Mouse (Mus musculus) embryonic facial prominence, embryonic 11.5 days (tissue): Measurements from ENCODE around the gene Pkp3. TPM values are rescaled to one million over a fixed set of nuclear protein-coding genes. Genes with fewer than 3 reads are reported as not detected.

Source experiments
- ATAC-seq: fragments of 200-750 bp; cut with Nextera tagmentation; replicated peaks from 2 replicates; pipeline ENCODE4 v1.8.0; 2017; ENCODE audit warnings: low read depth; ENCODE audit not compliant: insufficient number of reproducible peaks, low FRiP score, low TSS enrichment
- DNase-seq: peaks from one replicate; pipeline ENCODE4 v3.0.0-alpha.2; 2015; ENCODE audit warnings: low spot score
- H3K27ac ChIP-seq: fragments of 300-500 bp; sonication (generic); replicated peaks from 2 replicates; pipeline ENCODE4 v1.5.1; 2014; ENCODE audit warnings: mild to moderate bottlenecking, low read depth, low read length, control low read depth
- H3K27me3 ChIP-seq: fragments of 300-500 bp; sonication (generic); 2 replicates; pipeline ENCODE4 v1.6.1; 2014; ENCODE audit warnings: mild to moderate bottlenecking, low read length, moderate library complexity, mixed read lengths; ENCODE audit not compliant: control insufficient read depth, insufficient read depth
- H3K36me3 ChIP-seq: fragments of 300-500 bp; sonication (generic); replicated peaks from 2 replicates; pipeline ENCODE4 v1.6.1; 2014; ENCODE audit warnings: low read depth, mild to moderate bottlenecking, low read length, moderate library complexity, mixed read lengths; ENCODE audit not compliant: control insufficient read depth, insufficient read depth
- H3K4me1 ChIP-seq: fragments of 300-500 bp; sonication (generic); 2 replicates; pipeline ENCODE4 v1.6.1; 2014; ENCODE audit warnings: low read length, mixed read lengths; ENCODE audit not compliant: control insufficient read depth, insufficient read depth
- H3K4me2 ChIP-seq: fragments of 300-500 bp; sonication (generic); 2 replicates; pipeline ENCODE4 v1.6.1; 2014; ENCODE audit warnings: low read depth, mild to moderate bottlenecking, control low read depth, low read length, moderate library complexity
- H3K4me3 ChIP-seq: fragments of 300-500 bp; sonication (generic); 2 replicates; pipeline ENCODE4 v1.5.1; 2014; ENCODE audit warnings: low read depth, low read length, control low read depth
- H3K9ac ChIP-seq: fragments of 300-500 bp; sonication (generic); replicated peaks from 2 replicates; pipeline ENCODE4 v1.6.1; 2014; ENCODE audit warnings: mild to moderate bottlenecking, control low read depth, low read length
- H3K9me3 ChIP-seq: fragments of 300-500 bp; sonication (generic); replicated peaks from 2 replicates; pipeline ENCODE4 v1.6.1; 2016; ENCODE audit warnings: mild to moderate bottlenecking, low read length, inconsistent platforms, mixed read lengths; ENCODE audit not compliant: control insufficient read depth
- WGBS: fragments of 180-500 bp; shearing (Covaris S2); extraction: QIAGEN DNeasy Blood & Tissue Kit; methylation state at CpG from one replicate; pipeline ENCODE4 v1.1.7; 2014; 5-methylcytosine and 5-hydroxymethylcytosine counted together
- polyA plus RNA-seq: library from polyadenylated mRNA; unstranded; fragments of >200 nt; fragmentation: Nextera tagmentation; extraction: Ambion mirVana; gene quantifications from 2 replicates; pipeline ENCODE4 v1.2.1, GENCODE M21; 2014

Pkp3 gene
- polyA plus RNA-seq, 1 experiment from 2014 or later = 3.5 TPM

GRCm38 (mm10) chr7:141090228-141090627, 12.2 kb downstream of the Pkp3 start:
- ATAC-seq (no peak), DNase-seq (no peak)
- Histone ChIP-seq H3K4me1 (no peaks in the 10 kb centered on the region; the same call in 1 of the 2 replicates), H3K9me3 (no peaks in the 10 kb centered on the region), H3K36me3 (no peaks in the 10 kb centered on the region), H3K27ac (no peak overlapping the region), H3K27me3 (peaks cover 11% of the 10 kb centered on the region), H3K9ac (no peak overlapping the region), H3K4me3 (no peak overlapping the region), H3K4me2 (no peak overlapping the region)
- WGBS = 76% methylated on average over 8 of the region's 8 CpGs

- peak; percentile 83 for DNase-seq
- H3K4me3 ChIP-seq = 0 out of 2 replicates have a peak overlapping the region, but pooled peaks have one; percentile 1
- H3K27me3 ChIP-seq = peaks cover 11% of the 10 kb centered on the region
- H3K27ac ChIP-seq = no peak overlapping the region
- H3K4me1 ChIP-seq = no peaks in the 10 kb centered on the region; the same call in 1 of the 2 replicates
- H3K9ac ChIP-seq = no peak overlapping the region; the same call in 1 of the 2 replicates
- ATAC-seq = peak; percentile 78
- no peaks in the 10 kb centered on the region for H3K9me3 ChIP-seq
- WGBS = 5% methylated on average over 37 of the region's 37 CpGs
- H3K36me3 ChIP-seq = no peaks in the 10 kb centered on the region
- H3K4me2 ChIP-seq = peak overlapping the region; percentile 17
Measured at GRCm38 (mm10) chr7:141092051-141092735, 14.2 kb downstream of the Pkp3 start.

GRCm38 (mm10) chr7:141093950-141094349, 15.9 kb downstream of the Pkp3 start:
- Histone ChIP-seq H3K9ac (no peak overlapping the region), H3K4me3 (no peak overlapping the region), H3K9me3 (no peaks in the 10 kb centered on the region), H3K4me1 (no peaks in the 10 kb centered on the region), H3K27me3 (peaks cover 4% of the 10 kb centered on the region; the same call in 1 of the 2 replicates), H3K36me3 (no peaks in the 10 kb centered on the region), H3K4me2 (no peak overlapping the region), H3K27ac (no peak overlapping the region)
- 76% methylated on average over 6 of the region's 6 CpGs for WGBS
- no peak for ATAC-seq
- no peak for DNase-seq

GRCm38 (mm10) chr7:141094487-141095205, 16.6 kb downstream of the Pkp3 start:
- H3K27me3 ChIP-seq = peaks cover 6% of the 10 kb centered on the region
- no peak overlapping the region for H3K27ac ChIP-seq
- 64% methylated on average over 15 of the region's 15 CpGs for WGBS
- no peak overlapping the region for H3K4me2 ChIP-seq
- no peak overlapping the region for H3K4me3 ChIP-seq
- H3K9me3 ChIP-seq = no peaks in the 10 kb centered on the region
- DNase-seq (no peak), ATAC-seq (no peak)
- H3K9ac ChIP-seq = no peak overlapping the region
- no peaks in the 10 kb centered on the region for H3K4me1 ChIP-seq
- H3K36me3 ChIP-seq = no peaks in the 10 kb centered on the region

GRCm38 (mm10) chr7:141096021-141096420, 18.0 kb downstream of the Pkp3 start:
- H3K4me1 ChIP-seq = no peaks in the 10 kb centered on the region
- peaks cover 13% of the 10 kb centered on the region for H3K27me3 ChIP-seq
- H3K4me2 ChIP-seq = no peak overlapping the region
- ATAC-seq (no peak), DNase-seq (no peak)
- H3K4me3 ChIP-seq = no peak overlapping the region
- 87% methylated on average over 6 of the region's 6 CpGs for WGBS
- H3K9me3 ChIP-seq = no peaks in the 10 kb centered on the region
- H3K27ac ChIP-seq = no peak overlapping the region
- H3K9ac ChIP-seq = no peak overlapping the region
- H3K36me3 ChIP-seq = no peaks in the 10 kb centered on the region

- Histone ChIP-seq H3K9ac (no peak overlapping the region), H3K4me3 (no peak overlapping the region), H3K27me3 (peaks cover 19% of the 10 kb centered on the region), H3K4me2 (no peak overlapping the region), H3K9me3 (no peaks in the 10 kb centered on the region), H3K27ac (no peak overlapping the region), H3K36me3 (no peaks in the 10 kb centered on the region), H3K4me1 (no peaks in the 10 kb centered on the region)
- 42% methylated on average over 6 of the region's 6 CpGs for WGBS
- DNase-seq (no peak), ATAC-seq (no peak)
Measured at GRCm38 (mm10) chr7:141096649-141097056, 18.6 kb downstream of the Pkp3 start.

GRCm38 (mm10) chr7:141097177-141097576, 19.2 kb downstream of the Pkp3 start:
- DNase-seq (no peak), ATAC-seq (no peak)
- Histone ChIP-seq H3K27me3 (peaks cover 21% of the 10 kb centered on the region), H3K9ac (no peak overlapping the region), H3K4me1 (no peaks in the 10 kb centered on the region), H3K36me3 (no peaks in the 10 kb centered on the region), H3K27ac (no peak overlapping the region), H3K4me3 (no peak overlapping the region), H3K9me3 (no peaks in the 10 kb centered on the region), H3K4me2 (no peak overlapping the region)
- 84% methylated on average over 5 of the region's 5 CpGs for WGBS
